Mouse (Mus musculus): ENCODE data around the gene Prss42. TPM values are rescaled to one million over a fixed set of nuclear protein-coding genes. Genes with fewer than 3 reads are reported as not detected.

The Prss42 gene
- polyA plus RNA-seq, 1 experiment: 8.7 TPM

- TF ChIP-seq CTCF (IDR thresholded peaks at IDR 0.05; ENCODE audit: low read depth, low read length) (no peak), POLR2A (IDR thresholded peaks at IDR 0.05; ENCODE audit: insufficient read depth, low read length) (no peak), EP300 (IDR thresholded peaks at IDR 0.05; ENCODE audit: insufficient read depth, low read depth, low read length) (no peak)
- H3K27ac ChIP-seq (ENCODE audit: insufficient read depth, low read length): no peak overlapping the region
- no peak overlapping the region for H3K4me3 ChIP-seq (ENCODE audit: low read depth, low read length)
- no peaks in the 10 kb centered on the region for H3K36me3 ChIP-seq (ENCODE audit: control insufficient read depth, insufficient read depth, low read length, poor library complexity, severe bottlenecking)
- H3K9ac ChIP-seq (ENCODE audit: low read depth, poor library complexity, severe bottlenecking): no peak overlapping the region
- H3K9me3 ChIP-seq (replicated peaks; ENCODE audit: control insufficient read depth, insufficient read depth, low read length, poor library complexity, severe bottlenecking): no peaks in the 10 kb centered on the region
- no peaks in the 10 kb centered on the region for H3K27me3 ChIP-seq (ENCODE audit: control insufficient read depth, insufficient read depth, low read length, poor library complexity, severe bottlenecking)
- no peaks in the 10 kb centered on the region for H3K4me1 ChIP-seq (ENCODE audit: control insufficient read depth, insufficient read depth, low read length)
These were observed 40.1 kb upstream of the Prss42 start for GRCm38 (mm10) chr9:110757816-110758215.

- Histone ChIP-seq H3K9me3 (replicated peaks; ENCODE audit: control insufficient read depth, insufficient read depth, low read length, poor library complexity, severe bottlenecking) (no peaks in the 10 kb centered on the region), H3K4me3 (ENCODE audit: low read depth, low read length) (no peak overlapping the region), H3K9ac (ENCODE audit: low read depth, poor library complexity, severe bottlenecking) (no peak overlapping the region), H3K36me3 (ENCODE audit: control insufficient read depth, insufficient read depth, low read length, poor library complexity, severe bottlenecking) (no peaks in the 10 kb centered on the region), H3K4me1 (ENCODE audit: control insufficient read depth, insufficient read depth, low read length) (no peaks in the 10 kb centered on the region), H3K27ac (ENCODE audit: insufficient read depth, low read length) (no peak overlapping the region), H3K27me3 (ENCODE audit: control insufficient read depth, insufficient read depth, low read length, poor library complexity, severe bottlenecking) (no peaks in the 10 kb centered on the region)
- TF ChIP-seq CTCF (IDR thresholded peaks at IDR 0.05; ENCODE audit: low read depth, low read length): no peak
- TF ChIP-seq POLR2A (IDR thresholded peaks at IDR 0.05; ENCODE audit: insufficient read depth, low read length): no peak
- TF ChIP-seq EP300 (IDR thresholded peaks at IDR 0.05; ENCODE audit: insufficient read depth, low read depth, low read length): no peak
These were observed 39.4 kb upstream of the Prss42 start for GRCm38 (mm10) chr9:110758605-110759004.

- Histone ChIP-seq H3K36me3 (ENCODE audit: control insufficient read depth, insufficient read depth, low read length, poor library complexity, severe bottlenecking) (no peaks in the 10 kb centered on the region), H3K27me3 (ENCODE audit: control insufficient read depth, insufficient read depth, low read length, poor library complexity, severe bottlenecking) (no peaks in the 10 kb centered on the region), H3K4me3 (ENCODE audit: low read depth, low read length) (no peak overlapping the region), H3K9me3 (replicated peaks; ENCODE audit: control insufficient read depth, insufficient read depth, low read length, poor library complexity, severe bottlenecking) (no peaks in the 10 kb centered on the region), H3K4me1 (ENCODE audit: control insufficient read depth, insufficient read depth, low read length) (no peaks in the 10 kb centered on the region), H3K27ac (ENCODE audit: insufficient read depth, low read length) (no peak overlapping the region), H3K9ac (ENCODE audit: low read depth, poor library complexity, severe bottlenecking) (no peak overlapping the region)
- TF ChIP-seq CTCF (IDR thresholded peaks at IDR 0.05; ENCODE audit: low read depth, low read length) (peak; percentile 72), POLR2A (IDR thresholded peaks at IDR 0.05; ENCODE audit: insufficient read depth, low read length) (no peak)
These were observed 38.7 kb upstream of the Prss42 start for GRCm38 (mm10) chr9:110759265-110759664.

- Histone ChIP-seq H3K4me3 (ENCODE audit: low read depth, low read length) (no peak overlapping the region), H3K27ac (ENCODE audit: insufficient read depth, low read length) (no peak overlapping the region), H3K9ac (ENCODE audit: low read depth, poor library complexity, severe bottlenecking) (no peak overlapping the region), H3K36me3 (ENCODE audit: control insufficient read depth, insufficient read depth, low read length, poor library complexity, severe bottlenecking) (no peaks in the 10 kb centered on the region), H3K27me3 (ENCODE audit: control insufficient read depth, insufficient read depth, low read length, poor library complexity, severe bottlenecking) (no peaks in the 10 kb centered on the region), H3K9me3 (replicated peaks; ENCODE audit: control insufficient read depth, insufficient read depth, low read length, poor library complexity, severe bottlenecking) (no peaks in the 10 kb centered on the region), H3K4me1 (ENCODE audit: control insufficient read depth, insufficient read depth, low read length) (no peaks in the 10 kb centered on the region)
- TF ChIP-seq POLR2A (IDR thresholded peaks at IDR 0.05; ENCODE audit: insufficient read depth, low read length) (no peak), EP300 (IDR thresholded peaks at IDR 0.05; ENCODE audit: insufficient read depth, low read depth, low read length) (no peak), CTCF (IDR thresholded peaks at IDR 0.05; ENCODE audit: low read depth, low read length) (no peak)
These were observed 37.1 kb upstream of the Prss42 start for GRCm38 (mm10) chr9:110760886-110761285.

GRCm38 (mm10) chr9:110762763-110763162 is 35.2 kb upstream of the Prss42 start:
- Histone ChIP-seq H3K9me3 (replicated peaks; ENCODE audit: control insufficient read depth, insufficient read depth, low read length, poor library complexity, severe bottlenecking) (no peaks in the 10 kb centered on the region), H3K4me1 (ENCODE audit: control insufficient read depth, insufficient read depth, low read length) (no peaks in the 10 kb centered on the region), H3K9ac (ENCODE audit: low read depth, poor library complexity, severe bottlenecking) (no peak overlapping the region), H3K27ac (ENCODE audit: insufficient read depth, low read length) (no peak overlapping the region), H3K36me3 (ENCODE audit: control insufficient read depth, insufficient read depth, low read length, poor library complexity, severe bottlenecking) (no peaks in the 10 kb centered on the region), H3K4me3 (ENCODE audit: low read depth, low read length) (no peak overlapping the region), H3K27me3 (ENCODE audit: control insufficient read depth, insufficient read depth, low read length, poor library complexity, severe bottlenecking) (no peaks in the 10 kb centered on the region)
- TF ChIP-seq CTCF (IDR thresholded peaks at IDR 0.05; ENCODE audit: low read depth, low read length) (no peak), POLR2A (IDR thresholded peaks at IDR 0.05; ENCODE audit: insufficient read depth, low read length) (no peak), EP300 (IDR thresholded peaks at IDR 0.05; ENCODE audit: insufficient read depth, low read depth, low read length) (no peak)

- no peaks in the 10 kb centered on the region for H3K27me3 ChIP-seq (ENCODE audit: control insufficient read depth, insufficient read depth, low read length, poor library complexity, severe bottlenecking)
- H3K27ac ChIP-seq (ENCODE audit: insufficient read depth, low read length): no peak overlapping the region
- no peaks in the 10 kb centered on the region for H3K36me3 ChIP-seq (ENCODE audit: control insufficient read depth, insufficient read depth, low read length, poor library complexity, severe bottlenecking)
- no peaks in the 10 kb centered on the region for H3K4me1 ChIP-seq (ENCODE audit: control insufficient read depth, insufficient read depth, low read length)
- H3K4me3 ChIP-seq (ENCODE audit: low read depth, low read length): no peak overlapping the region; the same call in 1 of the 2 replicates
- no peak overlapping the region for H3K9ac ChIP-seq (ENCODE audit: low read depth, poor library complexity, severe bottlenecking)
- no peaks in the 10 kb centered on the region for H3K9me3 ChIP-seq (replicated peaks; ENCODE audit: control insufficient read depth, insufficient read depth, low read length, poor library complexity, severe bottlenecking)
- TF ChIP-seq CTCF (IDR thresholded peaks at IDR 0.05; ENCODE audit: low read depth, low read length): no peak
- no peak for TF ChIP-seq POLR2A (IDR thresholded peaks at IDR 0.05; ENCODE audit: insufficient read depth, low read length)
- peak; percentile 78 for TF ChIP-seq EP300 (IDR thresholded peaks at IDR 0.05; ENCODE audit: insufficient read depth, low read depth, low read length)
These were observed 34.6 kb upstream of the Prss42 start for GRCm38 (mm10) chr9:110763405-110763804.

Data from ES-Bruce4 (cell line).